Mouse (Mus musculus) adrenal gland, postnatal 14 days (tissue): ENCODE measurements around the gene BC107364. TPM values are rescaled to one million over a fixed set of nuclear protein-coding genes. Genes with fewer than 3 reads are reported as not detected.
"Not testable (repeated sequence)": the region's sequence is repeated elsewhere in the genome, so short reads cannot be mapped to it uniquely, and the experiment has no call there.

Experiments used
- DNase-seq: peaks from one replicate; pipeline ENCODE4 v3.0.0; 2021; ENCODE audit warnings: mixed read lengths
- total RNA-seq: library from RNA; stranded (reverse); gene quantifications from 2 replicates; pipeline ENCODE4 v1.2.3, GENCODE M21; 2021

The BC107364 gene
- total RNA-seq, 1 experiment from 2014 or later, result not detected

DNA sequence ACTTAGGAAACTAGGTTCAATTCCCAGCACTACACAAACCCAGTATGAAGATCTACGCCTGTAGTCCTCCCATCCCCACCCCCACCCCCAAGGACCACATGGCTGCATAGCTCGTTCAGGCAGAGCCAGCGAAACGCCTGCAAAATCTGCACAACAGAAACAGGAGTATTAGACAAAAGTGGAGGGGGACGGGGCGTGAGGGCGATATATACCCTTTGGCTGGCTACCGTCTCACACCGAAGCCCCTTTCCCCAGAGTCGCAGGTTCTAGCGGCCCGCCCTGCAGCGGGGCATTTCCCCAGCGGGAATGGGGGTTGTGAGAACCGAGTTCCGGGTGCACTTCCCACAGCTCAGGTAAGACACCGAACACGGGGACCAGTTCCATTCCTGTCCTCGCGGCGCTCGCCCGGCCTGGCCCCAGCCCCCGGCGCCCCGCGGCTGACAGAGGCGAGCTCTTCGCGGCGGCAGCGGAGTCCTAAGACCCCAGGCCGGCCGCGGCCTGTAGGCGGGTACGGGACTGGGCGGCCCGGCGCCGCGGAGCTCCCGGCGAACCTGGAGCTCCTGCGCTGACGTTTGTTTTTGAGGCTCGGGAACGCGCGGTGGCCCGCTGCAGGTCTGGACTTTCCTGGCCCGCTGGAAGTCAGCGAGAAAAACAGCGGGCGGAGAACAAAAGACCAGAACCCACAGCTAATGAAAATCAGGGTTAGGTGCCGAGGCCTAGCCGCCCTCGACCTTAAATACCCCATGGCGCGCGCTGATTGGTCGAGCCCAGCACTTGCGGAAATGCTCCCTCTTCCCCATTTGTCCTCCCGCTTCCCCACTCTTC lies 37.8 kb downstream of the BC107364 start:
- DNase-seq, result peak; percentile 77

GRCm38 (mm10) chr3:96413581-96414125 lies 38.5 kb downstream of the BC107364 start:
- DNase-seq, result no peak

- no peak for DNase-seq
These were observed 40.3 kb downstream of the BC107364 start for GRCm38 (mm10) chr3:96411821-96412220.

DNA sequence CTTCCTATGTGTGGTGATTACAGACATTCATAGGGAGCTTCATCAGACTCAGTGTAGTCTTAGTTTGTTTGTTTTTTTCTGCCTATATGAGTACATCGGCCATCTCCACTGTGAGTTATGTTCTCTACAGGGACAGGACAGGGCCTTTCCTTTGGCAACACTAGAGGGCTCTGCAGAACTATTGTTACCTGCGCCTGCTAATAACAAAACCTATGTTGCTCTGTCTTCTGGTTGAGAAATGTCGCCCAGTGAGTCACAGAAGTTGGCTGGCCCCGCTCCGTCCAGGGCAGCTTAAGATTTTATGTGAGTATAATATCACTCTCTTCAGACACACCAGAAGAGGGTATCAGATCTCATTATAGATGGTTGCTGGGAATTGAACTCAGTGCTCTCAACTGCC lies 41.1 kb downstream of the BC107364 start:
- DNase-seq, result peak; percentile 21

DNA sequence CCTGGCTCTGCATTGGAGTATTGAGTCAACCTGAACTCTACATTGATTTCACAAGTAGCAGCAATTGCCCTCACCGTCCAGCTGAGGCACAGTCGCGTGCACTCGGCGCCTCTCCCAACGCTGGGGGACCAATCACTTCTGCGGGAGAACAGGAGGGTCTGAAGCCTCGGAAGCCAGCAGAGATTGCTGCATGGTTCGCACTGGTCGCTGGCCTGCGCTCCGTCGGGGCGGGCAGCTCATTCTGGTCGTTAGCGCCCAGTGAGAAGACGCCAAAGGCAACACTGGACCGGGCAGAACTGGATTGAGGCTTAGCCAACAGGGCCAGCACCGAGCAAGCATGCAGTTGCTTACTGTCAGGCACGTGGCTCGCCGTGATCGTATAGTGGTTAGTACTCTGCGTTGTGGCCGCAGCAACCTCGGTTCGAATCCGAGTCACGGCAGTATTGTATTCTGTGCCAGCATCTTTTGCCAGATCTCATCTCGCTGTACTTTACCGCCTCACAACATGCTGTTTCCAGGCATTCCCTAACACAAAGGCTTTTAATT lies 42.3 kb downstream of the BC107364 start:
- no peak for DNase-seq

DNA sequence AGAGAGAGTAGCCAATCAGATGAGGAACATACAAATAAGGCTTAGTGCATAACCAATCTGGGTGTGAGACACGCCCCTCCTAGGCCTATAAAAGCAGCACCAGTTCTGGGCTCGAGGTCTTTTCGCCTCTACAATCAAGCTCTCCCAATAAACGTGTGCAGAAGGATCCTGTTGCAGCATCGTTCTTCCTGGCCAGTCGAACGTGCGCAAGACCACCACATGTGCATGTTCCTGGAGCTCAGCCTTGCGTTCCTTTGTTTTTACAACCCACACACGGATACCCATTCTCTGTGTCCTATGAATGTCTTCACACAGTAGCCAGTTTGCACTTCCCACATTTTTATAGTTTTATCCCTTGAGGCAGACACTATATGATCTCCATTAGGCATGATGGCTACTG lies 44.0 kb downstream of the BC107364 start:
- not testable (repeated sequence) for DNase-seq

DNA sequence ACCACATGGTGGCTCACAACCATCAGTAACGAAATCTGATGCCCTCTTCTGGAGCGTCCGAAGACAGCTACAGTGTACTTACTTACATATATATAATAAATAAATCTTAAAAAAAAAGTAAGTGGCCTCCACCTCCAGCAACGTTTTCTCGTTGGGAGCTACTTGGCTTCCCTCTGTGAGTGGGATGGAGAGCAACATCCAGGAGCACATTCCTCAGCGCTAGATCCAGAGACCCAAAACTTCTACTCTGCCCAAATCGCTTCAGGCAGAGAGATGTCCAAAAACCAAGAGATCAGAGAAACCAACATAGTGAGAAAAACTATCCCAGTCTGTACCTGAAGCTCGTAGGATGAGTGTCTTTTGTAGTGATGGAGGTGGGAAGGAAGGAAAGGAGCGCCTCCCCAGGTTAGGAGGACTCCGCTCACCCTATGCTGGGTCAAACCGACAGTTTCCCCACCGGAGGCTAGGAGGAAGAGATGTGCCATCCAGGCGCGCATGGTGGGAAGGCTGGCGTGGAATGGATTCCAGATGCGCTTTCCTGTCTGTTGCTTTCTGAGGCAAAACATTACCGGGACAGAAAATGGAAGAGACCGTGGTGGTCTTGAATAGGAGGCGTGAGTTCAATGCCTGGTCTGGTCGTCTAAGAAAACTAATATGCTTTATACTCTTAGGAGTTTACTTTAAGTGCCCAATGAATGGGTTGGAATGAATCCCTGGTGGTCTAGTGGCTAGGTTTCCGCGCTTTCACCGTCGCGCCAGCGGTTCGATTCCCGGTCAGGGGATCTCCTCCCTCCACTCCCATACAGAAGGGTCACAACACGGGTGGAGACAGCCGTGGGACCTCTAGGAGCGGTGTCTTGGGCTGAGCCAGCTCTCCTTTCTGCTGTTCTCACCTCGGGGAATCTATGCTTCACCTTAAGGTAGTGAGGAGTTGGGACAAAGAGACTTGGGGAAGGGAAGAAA lies 46.3 kb downstream of the BC107364 start:
- DNase-seq, result no peak

DNA sequence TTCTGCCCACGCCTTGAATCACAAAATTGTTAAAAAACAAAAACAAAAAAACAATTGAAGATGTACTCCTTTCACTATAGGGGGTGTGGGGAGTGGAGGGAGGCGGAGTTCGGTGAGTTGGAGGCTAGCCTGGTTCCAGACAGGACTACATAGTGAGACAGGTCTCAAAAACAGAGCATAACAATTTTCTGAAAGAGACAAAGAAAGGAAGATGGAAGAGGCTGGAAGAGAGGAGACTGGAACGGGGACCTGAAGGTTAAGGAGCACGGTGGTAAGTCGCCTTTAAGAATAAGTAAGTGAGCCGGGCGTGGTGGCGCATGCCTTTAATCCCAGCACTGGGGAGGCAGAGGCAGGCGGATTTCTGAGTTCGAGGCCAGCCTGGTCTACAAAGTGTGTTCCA lies 47.1 kb downstream of the BC107364 start:
- DNase-seq, result no peak

GRCm38 (mm10) chr3:96404450-96404849 lies 47.7 kb downstream of the BC107364 start:
- DNase-seq, result no peak

DNA sequence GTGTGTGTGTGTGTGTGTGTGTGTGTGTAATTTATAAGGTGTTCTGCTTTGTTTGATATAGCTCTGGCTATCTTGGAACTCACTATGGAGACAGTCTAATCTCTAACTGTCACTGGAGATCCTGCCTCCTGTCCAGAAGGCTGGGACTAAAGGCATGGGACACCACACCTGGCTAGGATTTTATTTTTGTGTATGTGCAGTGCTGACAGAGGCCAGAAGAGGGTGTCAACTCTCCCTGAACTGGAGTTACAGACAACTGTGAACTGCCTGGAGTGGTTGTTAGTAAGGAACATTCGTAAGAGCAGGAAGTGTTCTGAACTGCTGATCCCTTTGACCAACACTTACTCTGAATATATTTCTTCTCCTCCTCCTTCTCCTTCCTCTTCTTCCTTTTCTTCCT lies 49.1 kb downstream of the BC107364 start:
- no peak for DNase-seq

DNA sequence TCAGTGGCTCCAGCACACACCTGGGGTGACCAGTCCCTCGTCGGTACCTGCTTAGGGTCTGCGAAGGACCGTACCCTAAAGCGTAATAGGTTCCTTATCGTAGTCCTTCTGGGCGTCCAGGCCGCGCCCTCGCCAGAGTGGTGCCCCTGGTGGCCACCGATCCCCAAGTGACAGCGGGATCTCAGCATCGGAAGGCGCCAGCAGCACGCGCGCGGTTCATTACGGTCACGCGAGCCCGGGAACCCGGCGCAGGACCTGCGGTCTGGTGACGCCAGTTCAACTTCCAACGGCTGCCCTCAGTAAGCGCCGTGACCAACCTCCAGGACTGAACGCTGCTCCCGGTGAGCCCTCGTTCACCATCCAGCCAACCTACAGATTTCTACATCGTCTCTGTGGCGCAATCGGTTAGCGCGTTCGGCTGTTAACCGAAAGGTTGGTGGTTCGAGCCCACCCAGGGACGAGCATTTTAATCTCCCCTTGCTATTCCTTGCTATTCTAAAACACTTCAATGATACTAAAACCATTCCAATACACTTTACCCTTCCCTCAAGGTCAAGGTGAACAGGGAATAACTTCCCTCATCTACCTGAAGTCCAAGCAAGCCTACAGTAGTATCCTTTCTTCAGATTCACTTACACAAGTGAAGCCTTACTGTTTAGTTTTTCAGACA lies 50.1 kb downstream of the BC107364 start:
- peak; percentile 14 for DNase-seq

DNA sequence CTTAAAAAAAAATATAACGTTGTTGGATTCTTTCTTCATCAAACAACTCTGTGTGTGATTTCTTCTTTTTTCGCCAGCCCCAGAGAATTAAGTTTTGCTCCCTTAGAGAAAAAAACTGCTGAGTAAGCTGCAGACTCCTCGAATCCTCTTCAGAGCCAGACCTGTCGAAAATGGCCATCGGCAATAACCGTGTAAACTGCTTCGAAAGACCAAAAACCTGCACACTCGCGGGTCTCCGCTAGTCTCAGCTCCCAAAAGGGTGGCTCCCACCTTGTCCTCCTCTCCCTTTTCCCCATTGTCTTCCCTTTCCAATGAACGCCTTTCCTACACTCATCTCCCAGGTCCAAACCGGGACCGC lies 50.7 kb downstream of the BC107364 start:
- no peak for DNase-seq

DNA sequence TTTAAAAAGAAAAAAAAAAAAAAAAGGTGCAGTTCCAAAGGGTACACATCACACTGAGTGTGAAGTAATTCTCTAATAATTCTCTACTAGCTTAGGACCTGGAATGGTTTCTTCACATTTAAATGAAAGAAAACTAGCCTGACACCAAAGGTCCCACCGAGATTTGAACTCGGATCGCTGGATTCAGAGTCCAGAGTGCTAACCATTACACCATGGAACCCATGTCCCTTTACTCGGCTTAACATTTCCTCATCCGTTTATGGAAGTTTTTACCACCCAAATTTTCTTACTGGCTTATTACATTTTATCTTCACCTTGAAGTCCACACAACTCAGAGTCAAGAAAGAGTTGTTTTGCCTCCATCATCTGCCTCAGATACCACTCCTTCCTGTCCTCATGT lies 53.2 kb downstream of the BC107364 start:
- no peak for DNase-seq

- DNase-seq, result no peak
These were observed 55.2 kb downstream of the BC107364 start for GRCm38 (mm10) chr3:96396857-96397256.

DNA sequence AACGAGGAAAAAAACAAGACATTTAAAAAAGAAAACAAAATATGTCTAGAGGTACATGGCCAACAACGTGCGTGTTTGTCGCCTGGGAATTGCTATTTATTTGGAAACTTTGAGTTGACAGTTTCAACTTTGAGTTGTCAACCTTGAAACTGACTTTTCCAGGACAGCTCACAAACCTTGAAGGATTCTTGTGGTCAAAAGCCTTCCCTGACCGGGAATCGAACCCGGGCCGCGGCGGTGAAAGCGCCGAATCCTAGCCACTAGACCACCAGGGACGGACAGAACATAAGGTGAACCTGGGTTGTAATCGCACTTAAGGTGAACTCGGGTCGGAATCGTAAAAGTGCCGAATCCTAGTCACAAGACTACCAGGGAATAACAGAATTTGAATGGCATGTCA lies 64.9 kb downstream of the BC107364 start:
- DNase-seq, result not testable (repeated sequence)

Other genes with a start within 250 kb of the BC107364 start
- 33.1 and 33.2 TPM in 2 replicates for gene Bola1, start 232.6 kb downstream of the BC107364 start, total RNA-seq
- gene Hist2h2ab, start 232.4 kb downstream of the BC107364 start, total RNA-seq, result 14.3 and 17.6 TPM in 2 replicates
- 128 and 146 TPM in 2 replicates for gene Hist2h2ac, start 231.4 kb downstream of the BC107364 start, total RNA-seq
- 9.0 and 12.3 TPM in 2 replicates for gene Hist2h2be, start 231.2 kb downstream of the BC107364 start, total RNA-seq
- gene Hist2h3c2, start 213.2 kb downstream of the BC107364 start, total RNA-seq, result 93.4 and 148 TPM in 2 replicates
- 733 and 750 TPM in 2 replicates for gene Hist2h2aa2, start 212.0 kb downstream of the BC107364 start, total RNA-seq
- 53.5 and 61.0 TPM in 2 replicates for gene Hist2h2aa1, start 206.8 kb downstream of the BC107364 start, total RNA-seq
- 3.1 and 3.8 TPM in 2 replicates for gene Hist2h3c1, start 205.6 kb downstream of the BC107364 start, total RNA-seq
- 54.1 and 56.9 TPM in 2 replicates for gene Hist2h4, start 189.0 kb downstream of the BC107364 start, total RNA-seq
- 357 and 406 TPM in 2 replicates for gene Hist2h3b, start 183.7 kb downstream of the BC107364 start, total RNA-seq
- gene Hist2h2bb, start 182.6 kb downstream of the BC107364 start, total RNA-seq, result 370 and 432 TPM in 2 replicates
- gene Fcgr1, start 158.3 kb downstream of the BC107364 start, total RNA-seq, result 0.56 and 1.3 TPM in 2 replicates
- gene Hfe2, start 72.9 kb upstream of the BC107364 start, total RNA-seq, result 6.9 TPM in 1 of 2 replicates, not detected in the other
- gene Txnip, start 105.7 kb upstream of the BC107364 start, total RNA-seq, result 479 and 772 TPM in 2 replicates
- not detected in 2 replicates for gene Gm16253, start 124.7 kb upstream of the BC107364 start, total RNA-seq
- gene Polr3gl, start 141.9 kb upstream of the BC107364 start, total RNA-seq, result 35.0 and 36.1 TPM in 2 replicates
- 0.49 and 0.70 TPM in 2 replicates for gene Ankrd34a, start 144.3 kb upstream of the BC107364 start, total RNA-seq
- gene Lix1l, start 148.8 kb upstream of the BC107364 start, total RNA-seq, result 29.1 and 29.6 TPM in 2 replicates
- 95.0 and 98.6 TPM in 2 replicates for gene Rbm8a, start 177.6 kb upstream of the BC107364 start, total RNA-seq
- 43.6 and 45.6 TPM in 2 replicates for gene Pex11b, start 183.1 kb upstream of the BC107364 start, total RNA-seq
- 0.19 and 0.34 TPM in 2 replicates for gene Gm42957, start 183.2 kb upstream of the BC107364 start, total RNA-seq
- 1.6 and 2.6 TPM in 2 replicates for gene Itga10, start 193.3 kb upstream of the BC107364 start, total RNA-seq
- 1.7 and 2.9 TPM in 2 replicates for gene Ankrd35, start 217.8 kb upstream of the BC107364 start, total RNA-seq
- 21.3 and 31.9 TPM in 2 replicates for gene Pias3, start 244.1 kb upstream of the BC107364 start, total RNA-seq